Mouse (Mus musculus): Measurements from ENCODE around the gene Rnf167. TPM values are rescaled to one million over a fixed set of nuclear protein-coding genes. Genes with fewer than 3 reads are reported as not detected.

Rnf167 gene
- polyA plus RNA-seq, 1 experiment from 2014 or later = 75.1 TPM

DNA sequence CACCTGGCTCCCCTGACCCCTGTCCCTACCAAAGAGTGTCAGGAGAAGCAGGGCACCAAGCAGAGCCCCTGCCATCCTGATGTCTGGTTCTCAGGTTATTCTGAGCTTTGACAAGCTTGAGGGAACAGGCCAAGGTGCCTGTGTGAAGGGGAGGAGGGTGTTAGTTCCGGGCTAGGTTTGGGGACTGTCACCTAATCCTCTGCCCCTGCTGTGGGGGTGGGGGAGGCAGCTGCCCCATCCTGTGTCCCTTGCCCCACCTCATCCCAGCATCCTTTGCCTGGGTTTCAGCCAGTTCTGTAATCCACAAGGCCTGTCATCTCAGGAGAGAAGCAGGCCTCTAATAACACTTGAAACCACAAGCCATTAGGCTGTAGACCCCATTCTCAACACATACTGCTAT is 27.9 kb upstream of the Rnf167 start, which contains the start of gene Chrne:
Chrne (minus strand) TSS at position 116 of the 400 bp plus-strand sequence.
- H3K9me3 ChIP-seq (replicated peaks) = no peaks in the 10 kb centered on the region
- H3K4me3 ChIP-seq = no peak within 1 kb of the TSS
- H3K4me2 ChIP-seq = no peak within 1 kb of the TSS
- ATAC-seq (replicated peaks; ENCODE audit: insufficient number of reproducible peaks, insufficient read depth, low FRiP score, low read depth) = no peak
- H3K27me3 ChIP-seq = peaks cover 6% of the 10 kb centered on the region
- no peak within 1 kb of the TSS for H3K9ac ChIP-seq
- H3K27ac ChIP-seq = no peak within 1 kb of the TSS
- WGBS = 27% methylated on average over 1 of the region's 1 CpGs
- no peaks in the 10 kb centered on the region for H3K36me3 ChIP-seq
- peaks cover 21% of the 10 kb centered on the region for H3K4me1 ChIP-seq (replicated peaks)

DNA sequence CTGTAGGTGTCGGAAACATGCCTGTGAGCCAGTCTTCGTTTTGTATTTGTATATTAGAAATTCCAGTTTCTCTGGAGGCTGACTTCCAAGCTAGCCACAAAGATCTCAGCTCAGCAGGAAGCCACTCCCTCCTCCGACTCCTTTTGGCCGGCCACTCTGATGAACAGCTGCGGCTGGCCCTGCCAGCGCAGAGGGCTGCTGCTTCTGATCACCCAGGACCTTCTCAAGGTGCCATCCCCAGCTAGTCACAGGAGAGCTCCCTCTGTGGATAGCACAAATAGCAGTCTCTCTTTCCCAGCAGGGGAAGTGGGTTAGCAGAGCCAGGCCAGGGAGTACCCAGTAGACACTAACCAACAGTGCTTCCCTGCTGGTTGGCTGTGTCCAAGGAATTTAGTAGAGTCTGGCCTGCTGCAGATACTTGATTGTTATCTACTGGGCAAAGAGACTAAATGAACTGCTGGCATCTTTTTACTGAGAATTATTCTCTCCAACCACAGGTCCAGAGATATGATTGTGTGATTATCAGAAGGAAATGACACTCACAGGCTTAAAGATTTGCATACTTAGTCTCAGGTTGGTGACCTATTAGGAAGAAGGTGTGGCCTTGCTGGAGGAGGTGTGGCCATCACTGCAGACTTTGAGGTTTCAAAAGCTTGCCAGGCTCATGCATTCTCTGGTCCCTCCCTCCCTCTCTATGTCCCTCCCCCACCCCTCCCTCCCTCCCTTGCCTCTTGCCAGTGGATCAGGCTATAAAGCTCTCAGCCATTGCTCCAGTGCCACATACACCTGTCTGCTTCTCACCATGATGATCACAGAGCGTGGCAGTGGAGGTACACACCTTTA is 24.8 kb upstream of the Rnf167 start:
- no peak overlapping the region for H3K4me3 ChIP-seq
- WGBS = 39% methylated on average over 7 of the region's 7 CpGs
- no peaks in the 10 kb centered on the region for H3K36me3 ChIP-seq
- H3K4me1 ChIP-seq (replicated peaks) = peaks cover 5% of the 10 kb centered on the region; the same call in 1 of the 2 replicates
- ATAC-seq (replicated peaks; ENCODE audit: insufficient number of reproducible peaks, insufficient read depth, low FRiP score, low read depth) = no peak
- H3K27ac ChIP-seq = 0 out of 2 replicates have a peak overlapping the region, but pooled peaks have one; percentile 21
- no peaks in the 10 kb centered on the region for H3K27me3 ChIP-seq
- no peak overlapping the region for H3K4me2 ChIP-seq
- H3K9me3 ChIP-seq (replicated peaks) = no peaks in the 10 kb centered on the region
- no peak overlapping the region for H3K9ac ChIP-seq

DNA sequence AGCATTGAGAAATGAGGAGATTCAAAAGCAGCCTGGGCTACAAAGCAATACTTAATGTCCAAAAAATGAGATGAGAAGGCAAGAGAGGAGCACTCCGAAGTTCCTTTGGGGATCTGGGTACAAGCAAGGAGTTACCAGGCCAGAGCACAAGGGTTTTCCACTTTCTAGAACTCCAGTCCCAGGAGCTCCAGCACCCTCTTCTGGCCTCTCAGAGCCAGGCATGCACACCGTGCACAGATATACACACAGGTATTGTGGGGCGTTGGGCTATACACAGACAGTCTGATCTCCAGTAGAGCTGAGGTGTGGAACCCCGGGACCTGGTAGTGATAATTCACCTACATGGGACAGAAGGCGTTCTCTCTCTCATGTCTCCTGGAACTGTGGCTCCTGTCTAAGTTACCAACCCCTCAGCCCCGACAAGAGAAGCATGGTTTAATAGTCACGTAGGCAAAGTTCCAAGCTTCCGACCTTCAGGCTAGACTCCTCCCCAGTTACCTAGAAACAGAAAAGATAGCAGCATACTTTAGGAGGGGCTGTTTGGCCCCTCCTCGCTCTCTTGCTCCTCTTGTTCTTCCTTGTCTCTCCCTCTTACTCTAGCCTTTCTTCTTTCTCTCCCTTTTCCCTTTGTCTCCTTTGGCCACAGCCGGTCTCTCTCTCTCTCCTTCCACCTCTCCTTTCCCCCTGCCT is 23.8 kb upstream of the Rnf167 start:
- no peak overlapping the region for H3K9ac ChIP-seq
- H3K9me3 ChIP-seq (replicated peaks) = no peaks in the 10 kb centered on the region
- H3K4me2 ChIP-seq = no peak overlapping the region
- H3K4me1 ChIP-seq (replicated peaks) = peaks cover 5% of the 10 kb centered on the region; the same call in 1 of the 2 replicates
- H3K36me3 ChIP-seq = no peaks in the 10 kb centered on the region
- WGBS = 63% methylated on average over 10 of the region's 10 CpGs
- H3K27ac ChIP-seq = no peak overlapping the region
- no peak for ATAC-seq (replicated peaks; ENCODE audit: insufficient number of reproducible peaks, insufficient read depth, low FRiP score, low read depth)
- H3K27me3 ChIP-seq = no peaks in the 10 kb centered on the region
- H3K4me3 ChIP-seq = no peak overlapping the region

DNA sequence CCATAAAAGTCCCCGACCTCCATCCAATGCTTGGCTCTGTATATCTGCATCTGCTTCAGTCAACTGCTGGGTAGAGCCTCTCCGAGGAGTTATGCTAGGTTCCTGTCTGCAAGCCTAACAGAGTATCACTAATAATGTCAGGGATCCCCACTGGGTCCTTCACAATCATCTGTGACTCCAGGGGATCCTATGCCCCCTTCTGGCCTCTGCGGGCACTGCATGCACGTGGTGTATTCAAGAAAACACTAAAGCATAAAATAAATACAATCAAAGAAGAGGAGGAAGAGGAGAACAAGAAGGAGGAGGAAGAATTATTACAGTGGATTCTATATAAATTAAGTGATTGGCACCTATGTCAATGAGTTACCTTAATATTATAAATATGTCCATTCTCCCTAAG is 21.6 kb upstream of the Rnf167 start:
- WGBS = 53% methylated on average over 4 of the region's 4 CpGs
- H3K9me3 ChIP-seq (replicated peaks) = no peaks in the 10 kb centered on the region

DNA sequence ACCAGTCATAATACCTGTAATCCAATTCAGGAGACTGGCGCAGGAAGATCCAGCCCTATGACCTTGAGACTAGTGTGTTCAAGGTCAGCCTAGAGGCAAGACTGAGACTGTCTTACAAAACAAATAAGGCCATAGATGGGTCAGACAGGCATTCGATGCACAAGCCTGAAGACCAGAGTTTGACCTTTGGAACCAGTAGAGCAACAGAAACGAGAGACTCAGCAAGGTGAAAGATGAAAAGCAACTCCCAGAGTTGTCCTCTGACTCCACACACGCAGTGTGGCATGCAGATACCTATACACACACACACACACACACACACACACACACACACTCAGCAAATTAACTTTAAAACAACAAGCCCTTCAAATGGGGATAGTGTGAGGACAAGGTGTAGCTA is 20.2 kb upstream of the Rnf167 start:
- Histone ChIP-seq H3K27me3 (no peaks in the 10 kb centered on the region), H3K27ac (no peak overlapping the region), H3K9me3 (replicated peaks) (no peaks in the 10 kb centered on the region), H3K36me3 (no peaks in the 10 kb centered on the region), H3K9ac (no peak overlapping the region), H3K4me1 (replicated peaks) (peaks cover 3% of the 10 kb centered on the region; the same call in 1 of the 2 replicates), H3K4me2 (no peak overlapping the region), H3K4me3 (no peak overlapping the region)
- ATAC-seq (replicated peaks; ENCODE audit: insufficient number of reproducible peaks, insufficient read depth, low FRiP score, low read depth) = no peak
- WGBS = 70% methylated on average over 4 of the region's 4 CpGs

More for the DNA sequence above, 21.6 kb upstream of the Rnf167 start:
- H3K4me1 ChIP-seq (replicated peaks) = peaks cover 5% of the 10 kb centered on the region; the same call in 1 of the 2 replicates
- H3K4me3 ChIP-seq = no peak overlapping the region
- no peaks in the 10 kb centered on the region for H3K27me3 ChIP-seq
- no peaks in the 10 kb centered on the region for H3K36me3 ChIP-seq
- no peak overlapping the region for H3K4me2 ChIP-seq
- no peak for ATAC-seq (replicated peaks; ENCODE audit: insufficient number of reproducible peaks, insufficient read depth, low FRiP score, low read depth)
- no peak overlapping the region for H3K27ac ChIP-seq
- H3K9ac ChIP-seq = no peak overlapping the region

DNA sequence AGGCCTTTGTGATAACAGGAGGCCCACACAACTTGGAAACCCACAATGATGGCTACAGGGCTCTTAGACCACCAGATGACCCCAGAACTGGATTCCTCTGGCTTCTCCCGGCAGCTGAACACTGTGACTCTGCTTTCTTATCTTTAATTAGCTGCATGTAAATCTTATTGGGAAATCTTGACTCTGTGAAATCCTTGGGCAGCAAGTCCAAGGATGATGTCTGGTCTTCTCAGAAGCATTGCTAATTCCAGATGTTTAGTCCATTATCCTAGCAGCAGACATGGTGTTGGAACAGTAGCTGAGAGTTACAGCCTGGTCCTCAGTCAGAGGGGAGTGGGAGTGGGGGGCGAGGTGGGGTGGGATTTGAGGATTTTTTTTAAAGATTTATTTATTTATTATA is 18.6 kb upstream of the Rnf167 start:
- no peaks in the 10 kb centered on the region for H3K36me3 ChIP-seq
- H3K9ac ChIP-seq = no peak overlapping the region
- no peak overlapping the region for H3K4me3 ChIP-seq
- no peaks in the 10 kb centered on the region for H3K9me3 ChIP-seq (replicated peaks)
- H3K4me1 ChIP-seq (replicated peaks) = no peaks in the 10 kb centered on the region
- ATAC-seq (replicated peaks; ENCODE audit: insufficient number of reproducible peaks, insufficient read depth, low FRiP score, low read depth) = no peak
- H3K27ac ChIP-seq = no peak overlapping the region
- WGBS = 55% methylated on average over 2 of the region's 2 CpGs
- no peaks in the 10 kb centered on the region for H3K27me3 ChIP-seq
- H3K4me2 ChIP-seq = no peak overlapping the region

DNA sequence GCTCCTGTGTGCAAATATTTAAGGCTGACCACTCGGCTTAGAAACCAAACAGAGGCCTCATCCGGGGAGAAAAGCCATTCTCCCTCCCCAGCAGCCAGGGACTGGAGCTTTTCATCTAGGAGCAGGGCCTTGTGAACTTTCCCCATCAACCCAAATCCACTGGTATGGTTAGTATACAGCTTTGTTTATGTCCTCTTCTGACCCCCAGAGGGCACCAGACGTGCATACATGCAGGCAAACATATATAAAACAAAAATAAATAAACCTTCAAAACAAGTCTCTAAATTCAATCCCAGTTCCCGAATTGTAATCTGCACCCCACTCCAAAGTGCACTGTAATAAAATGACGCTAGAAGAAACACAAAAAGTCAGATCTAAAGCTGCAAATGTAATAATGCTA is 17.5 kb upstream of the Rnf167 start:
- H3K9ac ChIP-seq = no peak overlapping the region
- no peak overlapping the region for H3K4me2 ChIP-seq
- 49% methylated on average over 5 of the region's 5 CpGs for WGBS
- no peak overlapping the region for H3K4me3 ChIP-seq
- H3K27me3 ChIP-seq = no peaks in the 10 kb centered on the region
- no peaks in the 10 kb centered on the region for H3K9me3 ChIP-seq (replicated peaks)
- H3K27ac ChIP-seq = no peak overlapping the region
- no peaks in the 10 kb centered on the region for H3K36me3 ChIP-seq
- ATAC-seq (replicated peaks; ENCODE audit: insufficient number of reproducible peaks, insufficient read depth, low FRiP score, low read depth) = no peak
- no peaks in the 10 kb centered on the region for H3K4me1 ChIP-seq (replicated peaks)

DNA sequence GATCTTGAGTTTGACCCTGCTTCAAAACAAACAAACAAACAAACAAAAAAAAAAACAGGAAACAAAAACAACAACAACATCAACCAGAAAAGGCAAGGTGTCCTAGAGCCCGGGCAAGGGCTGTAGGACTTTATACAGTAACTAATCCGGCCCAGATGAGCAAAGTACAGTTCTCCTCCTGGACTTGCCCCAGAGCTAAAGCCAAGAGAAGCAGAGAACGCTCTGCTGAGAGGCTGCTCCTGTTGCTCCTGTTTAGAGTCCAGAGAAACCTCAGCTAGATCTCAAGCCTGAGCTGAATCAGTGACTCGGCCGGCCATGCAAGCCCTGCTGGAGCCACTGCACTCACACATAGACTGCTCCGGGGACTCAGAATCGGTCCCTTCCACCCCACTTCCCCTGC is 16.9 kb upstream of the Rnf167 start:
- H3K9ac ChIP-seq = no peak overlapping the region; the same call in 1 of the 2 replicates
- no peaks in the 10 kb centered on the region for H3K4me1 ChIP-seq (replicated peaks)
- no peak overlapping the region for H3K4me2 ChIP-seq
- no peak overlapping the region for H3K4me3 ChIP-seq
- no peaks in the 10 kb centered on the region for H3K9me3 ChIP-seq (replicated peaks)
- WGBS = 76% methylated on average over 7 of the region's 7 CpGs
- H3K27me3 ChIP-seq = no peaks in the 10 kb centered on the region
- H3K27ac ChIP-seq = no peak overlapping the region
- no peak for ATAC-seq (replicated peaks; ENCODE audit: insufficient number of reproducible peaks, insufficient read depth, low FRiP score, low read depth)
- no peaks in the 10 kb centered on the region for H3K36me3 ChIP-seq

DNA sequence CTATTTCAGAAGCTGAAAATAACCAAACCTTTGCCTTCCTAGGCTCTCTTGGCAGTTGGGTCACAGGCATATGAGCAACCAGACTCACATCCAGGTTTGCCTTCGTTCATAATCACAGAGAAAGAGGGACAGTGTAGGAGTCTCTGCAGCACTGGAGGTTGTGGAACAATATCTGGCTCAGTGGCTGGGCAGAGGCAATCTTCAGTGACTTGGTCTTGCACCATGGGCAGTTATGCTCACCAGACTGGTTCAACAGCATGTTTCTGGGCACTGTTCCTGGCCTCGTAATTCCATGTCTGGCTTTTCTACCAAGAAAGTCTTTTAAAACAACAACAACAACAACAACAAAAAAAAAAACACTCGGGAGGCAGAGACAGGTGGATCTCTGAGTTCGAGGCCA is 11.4 kb upstream of the Rnf167 start:
- ATAC-seq (replicated peaks; ENCODE audit: insufficient number of reproducible peaks, insufficient read depth, low FRiP score, low read depth) = no peak

DNA sequence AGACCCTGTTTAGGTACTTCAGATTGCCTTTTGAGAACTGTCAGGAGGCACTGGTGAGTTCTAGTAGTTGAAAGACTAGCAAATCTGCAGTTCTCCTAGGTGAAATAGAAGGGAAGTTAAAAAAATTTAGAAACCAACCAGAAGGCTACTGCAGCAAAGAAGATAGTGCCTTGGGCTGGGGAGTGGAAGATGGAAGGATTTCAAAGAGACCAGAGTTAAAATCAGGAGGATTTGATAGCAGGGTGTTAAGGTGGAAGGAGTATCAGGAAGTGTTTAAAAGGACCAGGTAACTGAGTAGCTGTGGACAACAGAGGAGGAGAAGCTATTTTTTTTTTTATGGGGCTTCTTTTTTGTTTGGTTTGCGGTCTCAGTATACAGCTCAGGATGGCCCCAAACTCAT is 9.3 kb upstream of the Rnf167 start:
- 96% methylated on average over 1 of the region's 1 CpGs for WGBS
- H3K27ac ChIP-seq = 0 out of 2 replicates have a peak overlapping the region, but pooled peaks have one; percentile 46
- H3K9me3 ChIP-seq (replicated peaks) = no peaks in the 10 kb centered on the region
- H3K4me1 ChIP-seq (replicated peaks) = peaks cover 9% of the 10 kb centered on the region
- no peak overlapping the region for H3K9ac ChIP-seq
- H3K4me3 ChIP-seq = no peak overlapping the region
- no peak for ATAC-seq (replicated peaks; ENCODE audit: insufficient number of reproducible peaks, insufficient read depth, low FRiP score, low read depth)
- H3K4me2 ChIP-seq = no peak overlapping the region
- no peaks in the 10 kb centered on the region for H3K36me3 ChIP-seq
- H3K27me3 ChIP-seq = no peaks in the 10 kb centered on the region

More for the DNA sequence above, 11.4 kb upstream of the Rnf167 start:
- Histone ChIP-seq H3K36me3 (no peaks in the 10 kb centered on the region), H3K27me3 (no peaks in the 10 kb centered on the region), H3K9ac (no peak overlapping the region), H3K9me3 (replicated peaks) (no peaks in the 10 kb centered on the region), H3K4me2 (no peak overlapping the region), H3K27ac (no peak overlapping the region), H3K4me3 (no peak overlapping the region), H3K4me1 (replicated peaks) (peaks cover 9% of the 10 kb centered on the region)
- WGBS = 81% methylated on average over 4 of the region's 4 CpGs

DNA sequence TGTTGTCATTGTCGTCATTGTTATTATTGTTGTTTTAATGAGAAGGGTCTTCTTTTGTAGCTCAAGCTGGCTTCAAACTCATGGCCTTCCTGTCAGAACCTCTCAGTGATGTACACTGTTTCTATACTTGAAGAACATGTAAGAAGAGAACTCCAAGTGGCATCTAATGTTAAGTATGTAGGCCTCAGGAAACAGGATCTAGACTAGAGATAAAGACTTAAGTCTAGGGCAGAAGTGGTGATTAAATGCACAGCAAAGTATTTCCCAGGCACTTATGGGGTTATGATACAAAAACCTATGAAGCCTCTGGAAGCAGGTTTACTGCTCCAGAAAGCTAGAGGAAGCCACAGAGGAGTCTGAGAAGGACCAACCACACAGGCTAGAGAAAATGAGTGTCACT is 8.7 kb upstream of the Rnf167 start:
- no peak for ATAC-seq (replicated peaks; ENCODE audit: insufficient number of reproducible peaks, insufficient read depth, low FRiP score, low read depth)
- no peaks in the 10 kb centered on the region for H3K36me3 ChIP-seq
- no peak overlapping the region for H3K9ac ChIP-seq
- peak overlapping the region; percentile 46; the same call in 1 of the 2 replicates for H3K27ac ChIP-seq
- H3K4me1 ChIP-seq (replicated peaks) = peaks cover 9% of the 10 kb centered on the region
- 54% methylated on average over 1 of the region's 1 CpGs for WGBS
- no peak overlapping the region for H3K4me3 ChIP-seq
- no peaks in the 10 kb centered on the region for H3K9me3 ChIP-seq (replicated peaks)
- no peaks in the 10 kb centered on the region for H3K27me3 ChIP-seq
- H3K4me2 ChIP-seq = no peak overlapping the region

Data from heart, embryonic 15.5 days (tissue).